Mouse (Mus musculus) G1E (cell line): ENCODE measurements around the gene Meltf. TPM values are rescaled to one million over a fixed set of nuclear protein-coding genes. Genes with fewer than 3 reads are reported as not detected.

Experiments used
- ATAC-seq: 2 replicates; pipeline ENCODE4 v1.8.0; 2016; ENCODE audit warnings: mild to moderate bottlenecking; ENCODE audit not compliant: insufficient number of reproducible peaks, poor library complexity, low FRiP score, severe bottlenecking; ENCODE audit errors: extremely low read depth
- DNase-seq: peaks from one replicate; pipeline ENCODE4 v3.0.0; 2012; ENCODE audit warnings: low spot score
- H3K27me3 ChIP-seq: 2 replicates; pipeline ENCODE4 v1.6.1; 2012; ENCODE audit warnings: mild to moderate bottlenecking, low read length, inconsistent platforms; ENCODE audit not compliant: insufficient read depth
- H3K36me3 ChIP-seq: replicated peaks from 2 replicates; pipeline ENCODE3; 2012; ENCODE audit warnings: mild to moderate bottlenecking, inconsistent platforms
- H3K4me1 ChIP-seq: 2 replicates; pipeline ENCODE4 v1.6.1; 2012; ENCODE audit warnings: low read depth, low read length, inconsistent platforms, mixed read lengths; ENCODE audit not compliant: insufficient read depth
- H3K4me3 ChIP-seq: 2 replicates; pipeline ENCODE4 v1.5.1; 2012; ENCODE audit warnings: low read depth, mild to moderate bottlenecking, inconsistent platforms, low read length, moderate library complexity, mixed read lengths
- H3K9me3 ChIP-seq: replicated peaks from 2 replicates; pipeline ENCODE4 v1.6.1; 2012; ENCODE audit warnings: inconsistent platforms
- CTCF ChIP-seq: IDR thresholded peaks from 2 replicates; pipeline ENCODE4 v1.5.1; 2012; ENCODE audit warnings: low read depth, low read length, inconsistent platforms, mixed read lengths
- GATA1 ChIP-seq: IDR thresholded peaks from 2 replicates; pipeline ENCODE4 v1.6.1; 2012; ENCODE audit warnings: borderline replicate concordance, low read length, inconsistent platforms, mixed read lengths
- GATA2 ChIP-seq: IDR thresholded peaks from 2 replicates; pipeline ENCODE4 v1.6.1; 2012; ENCODE audit warnings: low read depth, low read length, inconsistent platforms, borderline replicate concordance
- POLR2AphosphoS5 ChIP-seq: IDR thresholded peaks from 2 replicates; pipeline ENCODE4 v1.6.1; 2012; ENCODE audit warnings: low read depth, low read length, inconsistent platforms; ENCODE audit not compliant: insufficient replicate concordance
- TAL1 ChIP-seq: conservative IDR thresholded peaks from 2 replicates; pipeline ENCODE4 v1.6.1; 2012; ENCODE audit warnings: low read depth, low read length, inconsistent platforms, mixed read lengths
- polyA plus RNA-seq: library from polyadenylated mRNA; stranded (reverse); fragments of >175 nt; gene quantifications from 2 replicates; pipeline ENCODE4 v1.2.3, GENCODE M21; 2012
- total RNA-seq, 2 experiments: library from RNA; stranded (forward) in 1 of 2; stranded (reverse) in 1 of 2; fragments of 200-1000 nt in 1 of 2; fragments of >200 nt in 1 of 2; fragmentation: Nextera tagmentation in 1 of 2; gene quantifications; 2 replicates each; pipeline ENCODE4 v1.2.3; 2014 to 2017

Meltf gene
- total RNA-seq (2014; fragmentation: Nextera tagmentation) (not detected in 2 replicates), total RNA-seq (2017) (0.05 and 0.12 TPM in 2 replicates), polyA plus RNA-seq (not detected in 2 replicates)

DNA sequence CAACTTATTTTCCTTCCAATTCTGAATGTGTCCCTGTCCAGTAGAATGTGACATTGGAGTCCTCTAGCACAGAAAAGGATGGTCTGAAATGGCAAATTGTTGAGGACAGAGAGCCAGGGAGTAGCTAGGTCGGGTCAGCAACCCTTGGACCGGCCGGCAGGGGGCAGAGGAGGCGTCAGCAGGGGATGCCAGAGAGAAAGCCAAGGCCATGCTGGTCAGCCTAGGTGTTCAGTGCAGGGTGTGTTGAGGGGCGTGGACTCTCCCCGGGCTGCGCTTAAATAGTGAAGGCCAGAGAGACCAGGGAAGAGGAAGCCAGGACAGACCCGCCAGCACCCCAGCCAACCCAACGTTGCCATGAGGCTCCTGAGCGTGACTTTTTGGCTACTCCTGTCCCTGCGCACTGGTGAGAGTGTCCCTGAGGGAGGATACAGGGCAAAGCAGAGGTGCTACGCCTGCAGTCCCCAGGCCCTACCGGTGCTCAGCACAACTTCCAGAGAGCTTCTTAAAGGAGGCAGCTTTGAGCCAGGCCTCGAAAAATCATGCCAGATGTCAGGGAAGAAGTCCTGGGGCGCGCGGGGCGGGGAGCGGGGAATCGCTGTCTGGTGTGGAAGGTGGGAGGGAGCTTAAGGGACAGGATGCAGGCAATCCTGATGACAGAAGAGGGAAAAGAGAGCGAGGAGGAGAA, at the start of gene Meltf:
TSS of gene Meltf (plus strand) at position 238 of the 685 bp plus-strand sequence.
- ATAC-seq (no peak; the same call in 1 of the 2 replicates), DNase-seq (peak; percentile 45)
- Histone ChIP-seq H3K4me1 (peaks cover 6% of the 10 kb centered on the region), H3K4me3 (no peak within 1 kb of the TSS), H3K9me3 (no peaks in the 10 kb centered on the region), H3K36me3 (peaks cover 17% of the 10 kb centered on the region), H3K27me3 (peaks cover 51% of the 10 kb centered on the region)
- peak; percentile 54; the same call in 1 of the 2 replicates for TF ChIP-seq CTCF
- no peak for TF ChIP-seq POLR2AphosphoS5

DNA sequence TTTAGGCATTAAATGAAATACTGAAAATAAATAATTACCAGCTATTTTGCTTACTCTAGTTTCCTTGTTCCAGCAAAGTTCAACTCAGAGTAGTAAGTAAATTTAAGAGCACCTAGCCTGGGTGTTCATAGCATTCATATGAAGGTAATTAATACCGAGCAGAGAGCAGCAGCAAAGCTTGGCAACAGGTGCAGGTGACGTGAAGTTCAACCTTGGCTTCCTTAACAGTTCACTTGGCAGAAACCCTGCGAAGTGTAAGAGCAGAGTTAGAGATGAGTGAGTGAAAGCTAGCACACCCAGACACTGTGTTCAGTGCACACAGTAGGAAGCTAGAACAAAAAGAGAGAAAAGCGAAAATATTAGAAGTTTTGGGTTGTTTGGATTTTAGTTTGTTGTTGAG, 47.9 kb upstream of the Meltf start:
- no peak for DNase-seq
- no peaks in the 10 kb centered on the region for H3K27me3 ChIP-seq

DNA sequence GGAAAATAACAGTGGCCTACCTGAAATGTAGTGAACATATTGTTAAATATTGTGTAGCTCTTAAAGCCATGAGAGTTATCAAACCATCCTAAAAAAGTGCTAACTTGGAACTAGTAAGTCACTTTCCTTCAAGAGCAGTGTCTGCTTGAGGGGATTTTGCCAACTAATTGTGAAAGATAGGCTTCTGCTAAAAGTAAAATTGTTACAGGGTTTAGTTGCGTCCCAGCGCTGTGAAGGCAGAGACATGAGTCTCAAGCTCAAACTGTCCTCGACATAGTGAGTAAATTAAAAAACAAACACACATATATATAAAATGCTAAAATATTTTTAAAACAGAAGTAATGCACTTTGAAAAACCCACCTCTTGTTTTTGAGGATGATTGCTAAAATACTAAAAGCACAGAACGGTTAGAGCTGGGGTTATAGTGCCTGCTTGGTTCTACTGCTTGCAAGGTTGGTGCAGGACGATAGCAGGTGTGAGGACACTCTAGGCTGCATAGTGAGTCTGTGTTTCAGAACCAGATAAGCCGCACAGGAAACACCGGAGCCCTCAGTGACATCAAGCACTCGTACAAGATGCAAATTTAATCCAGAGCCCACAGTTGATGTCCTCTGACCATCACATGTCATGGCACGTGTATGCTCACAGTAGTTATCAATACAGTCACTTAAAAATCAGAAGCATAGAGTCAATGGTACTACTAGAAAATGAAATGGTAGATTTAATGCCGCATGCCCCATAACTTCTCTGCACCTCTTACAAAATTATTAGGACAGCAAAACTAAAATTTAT, 45.8 kb upstream of the Meltf start:
- Histone ChIP-seq H3K4me3 (no peak overlapping the region), H3K36me3 (peaks cover 41% of the 10 kb centered on the region), H3K27me3 (no peaks in the 10 kb centered on the region), H3K9me3 (no peaks in the 10 kb centered on the region), H3K4me1 (0 out of 2 replicates have a peak, but pooled peaks cover 3% of the 10 kb centered on the region)
- no peak for TF ChIP-seq POLR2AphosphoS5
- no peak for TF ChIP-seq TAL1
- TF ChIP-seq CTCF: no peak
- TF ChIP-seq GATA1: no peak
- TF ChIP-seq GATA2: no peak
- DNase-seq (no peak), ATAC-seq (no peak)

More for the DNA sequence above, 47.9 kb upstream of the Meltf start:
- H3K4me1 ChIP-seq: 0 out of 2 replicates have a peak, but pooled peaks cover 3% of the 10 kb centered on the region
- H3K4me3 ChIP-seq: no peak overlapping the region
- TF ChIP-seq GATA1 (no peak), GATA2 (no peak), TAL1 (no peak), CTCF (no peak), POLR2AphosphoS5 (no peak)
- no peaks in the 10 kb centered on the region for H3K9me3 ChIP-seq
- peaks cover 40% of the 10 kb centered on the region for H3K36me3 ChIP-seq
- ATAC-seq: no peak

DNA sequence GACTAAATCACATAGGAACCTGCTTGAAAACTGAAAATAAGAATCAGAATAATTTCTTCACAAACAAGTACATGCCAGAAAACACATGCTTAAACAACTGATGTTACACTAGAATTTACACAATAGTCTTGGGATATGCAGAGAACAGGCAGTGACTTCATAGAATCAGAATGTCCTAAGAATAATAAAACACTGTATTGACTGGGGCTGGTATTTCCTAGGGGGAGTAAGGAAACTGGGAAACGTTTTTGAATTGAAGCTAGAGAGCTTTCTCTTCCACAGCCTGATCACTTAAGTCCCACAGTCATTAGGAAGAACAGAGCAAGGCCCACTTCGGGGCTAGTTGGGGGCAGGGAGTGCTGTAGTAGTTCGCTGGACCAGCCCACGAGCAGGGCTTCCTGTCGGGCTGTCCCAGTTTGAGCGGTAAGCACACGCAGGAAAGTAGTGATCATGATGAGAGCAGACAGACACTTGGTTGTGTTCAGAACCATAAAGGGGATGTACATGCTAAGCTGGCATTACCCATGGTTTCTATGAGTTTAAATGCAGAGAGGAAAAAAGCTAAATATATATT, 44.5 kb upstream of the Meltf start:
- TF ChIP-seq GATA1 (no peak), CTCF (no peak), TAL1 (no peak), GATA2 (no peak), POLR2AphosphoS5 (no peak)
- no peak for DNase-seq
- 0 out of 2 replicates have a peak, but pooled peaks cover 3% of the 10 kb centered on the region for H3K4me1 ChIP-seq

DNA sequence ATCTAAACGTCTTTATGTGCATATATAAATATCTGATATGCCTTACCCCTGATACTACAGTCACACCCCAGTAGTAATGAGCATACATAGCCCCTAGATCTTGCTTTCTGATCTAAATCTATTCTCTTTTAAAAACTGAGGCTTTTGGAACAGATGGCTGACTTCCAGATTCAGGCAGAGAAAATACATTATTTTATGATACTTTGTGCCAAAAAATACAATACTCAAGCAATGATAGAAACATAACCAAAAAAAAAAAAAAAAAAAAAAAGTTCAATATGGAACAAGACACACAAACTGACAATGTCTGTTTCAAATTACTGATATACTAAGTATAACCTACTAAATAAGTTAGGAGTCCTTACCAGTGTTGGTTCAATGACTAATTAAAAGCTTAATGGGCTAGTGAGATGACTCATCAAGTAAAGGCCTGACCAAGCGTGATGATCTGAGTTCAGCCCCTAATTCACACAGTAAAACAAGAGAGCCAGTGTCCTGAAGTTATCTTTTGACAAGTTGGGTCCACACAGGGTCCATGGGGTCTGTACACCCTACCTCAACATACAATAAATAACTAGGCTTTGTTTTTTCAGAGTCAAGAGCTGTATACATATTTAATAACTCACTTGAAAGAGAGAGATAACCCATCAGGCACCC, 43.8 kb upstream of the Meltf start:
- TF ChIP-seq CTCF (no peak), TAL1 (no peak), POLR2AphosphoS5 (no peak), GATA2 (no peak), GATA1 (no peak)
- ATAC-seq: no peak
- H3K9me3 ChIP-seq: no peaks in the 10 kb centered on the region
- no peak for DNase-seq
- no peak overlapping the region for H3K4me3 ChIP-seq
- H3K27me3 ChIP-seq: no peaks in the 10 kb centered on the region
- 0 out of 2 replicates have a peak, but pooled peaks cover 3% of the 10 kb centered on the region for H3K4me1 ChIP-seq
- H3K36me3 ChIP-seq: peaks cover 44% of the 10 kb centered on the region

More for the DNA sequence above, 44.5 kb upstream of the Meltf start:
- Histone ChIP-seq H3K36me3 (peaks cover 50% of the 10 kb centered on the region), H3K4me3 (no peak overlapping the region), H3K9me3 (no peaks in the 10 kb centered on the region), H3K27me3 (no peaks in the 10 kb centered on the region)
- no peak for ATAC-seq

DNA sequence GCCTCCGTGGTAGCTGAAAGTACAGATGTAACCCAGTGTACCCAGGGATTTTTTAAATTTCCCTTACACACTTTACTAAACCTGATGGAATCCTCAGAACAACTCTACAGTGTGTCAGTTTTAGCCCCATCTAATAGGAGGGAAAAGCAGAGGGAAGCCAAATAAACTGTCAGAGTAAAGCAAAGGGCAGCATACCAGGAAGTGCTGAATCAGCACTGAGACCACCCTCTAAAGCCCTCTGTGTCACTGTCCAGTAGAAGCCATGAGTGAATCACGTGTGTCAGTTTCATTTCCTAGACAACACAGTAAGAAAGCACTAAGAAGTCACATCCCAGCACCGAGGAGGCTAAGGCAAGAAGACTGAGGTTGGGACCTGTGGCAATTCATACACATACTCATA, 41.2 kb upstream of the Meltf start:
- DNase-seq: no peak
- Histone ChIP-seq H3K36me3 (peaks cover 44% of the 10 kb centered on the region), H3K4me1 (0 out of 2 replicates have a peak, but pooled peaks cover 3% of the 10 kb centered on the region), H3K27me3 (no peaks in the 10 kb centered on the region), H3K4me3 (no peak overlapping the region), H3K9me3 (no peaks in the 10 kb centered on the region)
- no peak for ATAC-seq
- TF ChIP-seq GATA2 (no peak), TAL1 (no peak), POLR2AphosphoS5 (no peak), GATA1 (no peak)
